Mouse (Mus musculus) cerebellum, adult 2 months (tissue): ENCODE measurements around the gene Ddx41.

Source experiments
- CTCF ChIP-seq: fragments of 200-500 bp; IDR thresholded peaks from 2 replicates; pipeline ENCODE4 v1.5.1; 2011; ENCODE audit warnings: low read depth, mild to moderate bottlenecking, control low read depth, low read length, moderate library complexity, borderline replicate concordance; ENCODE audit not compliant: insufficient read depth
- POLR2A ChIP-seq: fragments of 200-500 bp; IDR thresholded peaks from 2 replicates; pipeline ENCODE4 v1.6.1; 2011; ENCODE audit warnings: low read length, control low read depth, borderline replicate concordance; ENCODE audit not compliant: insufficient read depth

- TF ChIP-seq POLR2A = no peak
- TF ChIP-seq CTCF = no peak
These were observed 34.0 kb upstream of the Ddx41 start for GRCm38 (mm10) chr13:55570286-55570973.
